Mouse (Mus musculus) telencephalon, adult 2 months (tissue): ENCODE results near the gene Lsg1.

Source experiments
- DNase-seq: peaks from one replicate; pipeline ENCODE4 v3.0.0-alpha.2; 2011; ENCODE audit warnings: low read depth, low spot score

Gene Lsg1

GRCm38 (mm10) chr16:30587494-30588327 is at the start of gene Lsg1:
Gene Lsg1, minus strand, starts transcription at chr16:30587592.
- peak; percentile 98 for DNase-seq

GRCm38 (mm10) chr16:30633906-30634746 is 46.7 kb upstream of the Lsg1 start:
- no peak for DNase-seq

DNA sequence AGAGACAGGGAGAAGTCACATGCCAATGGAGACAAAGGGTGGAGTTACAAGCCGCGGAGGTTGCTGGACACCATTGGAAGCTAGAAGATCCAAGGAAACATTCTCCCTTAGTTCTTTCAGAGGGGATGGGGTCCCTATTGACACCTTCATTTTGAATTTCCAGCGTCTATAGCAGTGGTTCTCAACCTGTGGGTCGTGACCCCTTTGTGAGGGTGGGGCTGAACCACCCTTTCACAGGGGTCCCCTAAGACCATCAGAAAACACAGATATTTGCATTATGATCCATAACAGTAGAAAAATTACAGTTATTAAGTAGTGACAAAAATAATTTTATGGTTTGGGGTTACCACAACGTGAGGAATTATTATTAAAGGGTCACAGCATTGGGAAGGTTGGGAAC is 42.1 kb upstream of the Lsg1 start:
- no peak for DNase-seq

GRCm38 (mm10) chr16:30628401-30628800 is 41.0 kb upstream of the Lsg1 start:
- no peak for DNase-seq

DNA sequence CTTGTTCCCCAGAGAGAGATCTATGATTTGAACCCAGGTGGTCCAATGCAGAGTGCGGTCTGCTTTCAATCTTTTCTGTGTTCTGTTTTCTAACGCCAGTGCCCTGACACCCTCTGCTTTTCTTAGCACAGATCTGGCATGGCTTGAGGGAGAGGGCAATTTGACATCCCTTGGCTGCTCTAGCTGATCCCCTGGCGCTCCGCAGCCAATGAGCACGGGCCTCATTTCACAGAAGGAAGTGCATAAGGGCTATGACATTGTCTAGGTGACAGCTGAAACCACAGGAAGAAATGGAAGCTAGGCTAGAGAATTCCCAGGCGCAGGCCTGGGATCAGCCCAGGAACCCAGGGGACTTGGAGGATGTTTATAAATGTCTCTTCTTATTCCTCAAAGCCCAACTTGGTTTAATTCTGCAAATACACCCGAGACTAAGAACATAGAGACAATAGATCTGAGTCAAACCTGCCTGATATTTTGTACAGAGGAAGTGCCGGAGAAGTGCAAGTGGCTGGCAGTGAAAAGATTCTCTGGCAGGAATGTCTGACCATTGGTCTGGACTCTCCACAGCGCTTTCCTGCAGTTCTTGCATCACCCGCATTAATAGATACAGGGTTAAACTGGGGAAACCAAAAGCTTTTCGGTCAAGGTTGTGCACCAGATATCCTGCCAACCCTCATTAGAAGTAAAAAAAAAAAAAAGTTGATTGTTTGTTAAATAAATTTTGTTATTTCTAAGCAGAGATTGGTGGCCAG is 40.4 kb upstream of the Lsg1 start:
- DNase-seq: no peak

GRCm38 (mm10) chr16:30624640-30625039 is 37.2 kb upstream of the Lsg1 start:
- no peak for DNase-seq

GRCm38 (mm10) chr16:30623645-30624044 is 36.3 kb upstream of the Lsg1 start:
- no peak for DNase-seq

- DNase-seq: no peak
These were observed 28.9 kb upstream of the Lsg1 start for GRCm38 (mm10) chr16:30616281-30616680.

DNA sequence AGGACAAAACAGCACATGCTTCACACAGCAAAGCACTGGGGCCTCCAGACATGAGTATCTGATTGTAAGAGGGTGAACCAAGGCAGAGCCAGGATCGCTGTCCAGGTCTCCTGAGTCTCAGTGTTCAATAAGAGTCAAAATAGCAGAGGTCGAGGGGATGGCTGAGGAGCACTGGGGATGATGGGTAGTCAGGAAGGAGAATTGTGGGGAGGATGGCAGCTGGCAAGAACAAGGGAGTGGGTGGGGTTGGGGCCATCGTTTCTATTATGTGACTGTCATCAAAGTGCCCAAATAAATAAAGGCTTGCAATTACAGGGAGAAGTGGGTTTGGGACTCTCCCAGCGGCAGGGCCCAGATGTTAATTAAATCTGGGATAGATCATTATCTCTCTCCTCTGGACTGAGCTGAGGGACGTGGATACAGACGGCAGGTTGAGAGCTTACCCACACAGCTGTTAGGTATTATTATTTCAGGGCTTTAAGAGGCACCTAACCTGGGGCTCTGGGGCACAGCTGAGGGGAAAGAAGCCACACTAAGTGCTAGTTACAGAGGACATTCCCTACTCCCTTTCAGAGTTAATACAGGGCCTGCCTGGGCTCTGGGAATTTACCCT is 27.4 kb upstream of the Lsg1 start:
- DNase-seq: no peak

- DNase-seq: no peak
These were observed 26.7 kb upstream of the Lsg1 start for GRCm38 (mm10) chr16:30614122-30614521.

DNA sequence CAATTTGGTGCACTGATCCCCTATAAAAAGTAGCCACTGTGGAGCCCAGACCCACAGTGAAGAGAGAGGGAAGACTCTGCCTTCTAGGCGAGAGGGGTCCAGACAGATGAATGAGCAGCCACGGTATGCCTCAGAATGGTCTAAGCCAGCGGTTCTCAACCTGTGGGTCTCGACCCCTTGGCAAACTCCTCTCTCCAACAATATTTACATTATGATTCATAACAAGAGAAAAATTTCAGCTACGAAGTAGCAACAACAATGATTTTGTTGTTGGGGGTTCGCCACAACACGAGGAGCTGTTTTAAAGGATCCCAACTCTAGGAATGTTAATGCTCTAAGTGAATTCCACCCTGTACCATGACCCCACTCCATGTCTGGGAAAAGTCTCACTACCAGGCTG is 25.7 kb upstream of the Lsg1 start:
- DNase-seq: no peak

DNA sequence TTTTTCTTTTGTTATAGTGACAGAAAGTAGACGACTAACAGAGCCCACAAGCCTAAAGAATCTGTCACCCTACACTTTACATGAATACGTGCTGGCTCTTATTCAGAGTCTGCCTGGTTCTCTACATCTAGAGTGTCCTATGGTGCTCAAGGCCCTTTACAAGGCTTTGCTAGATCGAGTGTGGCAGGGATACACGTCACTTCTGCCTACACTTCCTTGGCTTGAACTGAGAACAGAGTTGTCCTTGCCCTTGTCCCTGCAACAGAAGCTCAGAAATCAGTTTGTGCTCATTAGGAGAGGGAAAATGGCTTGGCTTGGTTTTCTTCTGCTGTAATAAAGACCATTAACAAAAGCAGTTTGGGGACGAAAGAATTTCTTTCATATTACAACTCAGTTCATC is 23.9 kb upstream of the Lsg1 start:
- no peak for DNase-seq

DNA sequence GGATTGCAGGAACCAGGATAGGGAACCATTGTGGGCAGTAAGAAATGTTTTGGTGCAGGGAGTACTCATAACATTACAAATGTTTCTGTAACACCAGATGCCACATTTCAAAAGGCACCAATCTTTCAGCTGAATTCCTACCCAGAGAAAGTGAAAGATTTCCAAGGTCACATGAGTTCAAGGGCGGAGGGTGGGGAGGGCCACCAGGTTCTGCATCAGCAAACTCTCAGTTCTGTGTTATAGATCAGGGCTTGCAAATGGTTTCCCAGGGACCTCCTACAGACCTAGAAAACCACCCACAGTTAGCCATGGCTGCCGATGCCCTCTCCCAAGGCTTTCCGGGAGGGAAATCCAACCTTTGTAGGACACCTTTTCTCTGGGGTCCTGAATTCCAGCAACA is 20.5 kb upstream of the Lsg1 start:
- no peak for DNase-seq

- DNase-seq: no peak
These were observed 18.1 kb upstream of the Lsg1 start for GRCm38 (mm10) chr16:30605528-30605927.

GRCm38 (mm10) chr16:30604807-30605137 is 17.4 kb upstream of the Lsg1 start:
- DNase-seq: no peak

DNA sequence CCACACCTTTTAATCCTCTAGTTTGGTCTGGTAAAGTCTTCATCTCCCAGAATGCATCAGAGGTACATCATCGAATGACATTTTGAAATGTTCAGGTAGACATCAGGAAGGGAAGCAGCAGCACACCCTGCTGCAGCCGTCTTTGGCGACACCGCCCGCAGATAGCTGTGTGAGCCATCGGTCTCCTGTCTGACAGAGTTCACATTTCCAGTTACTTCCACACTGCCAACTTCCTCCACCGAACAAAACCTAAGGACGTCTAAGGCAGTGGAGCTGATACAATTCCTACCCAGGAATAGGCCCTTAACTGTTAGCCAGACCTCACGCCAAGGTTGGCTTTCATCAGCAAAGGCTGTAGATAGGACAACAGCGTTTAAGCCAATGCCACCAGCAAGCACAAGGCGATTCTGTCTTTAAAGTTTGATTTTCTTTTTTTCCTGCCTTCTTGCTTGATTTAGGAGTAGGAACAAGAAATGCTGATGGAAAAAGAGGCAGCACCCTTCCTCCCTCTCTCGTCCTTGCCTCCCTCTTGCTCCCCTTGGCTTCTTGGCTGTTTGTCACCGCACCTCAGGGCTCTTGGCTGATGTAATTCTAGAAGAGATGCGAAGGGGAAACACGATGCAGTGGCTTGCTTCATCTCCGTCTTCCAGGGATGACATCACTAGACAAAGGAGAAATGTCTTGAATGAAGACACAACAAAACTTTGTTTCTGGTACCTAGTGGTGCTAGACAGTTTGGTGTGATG is 16.8 kb upstream of the Lsg1 start:
- DNase-seq: no peak

DNA sequence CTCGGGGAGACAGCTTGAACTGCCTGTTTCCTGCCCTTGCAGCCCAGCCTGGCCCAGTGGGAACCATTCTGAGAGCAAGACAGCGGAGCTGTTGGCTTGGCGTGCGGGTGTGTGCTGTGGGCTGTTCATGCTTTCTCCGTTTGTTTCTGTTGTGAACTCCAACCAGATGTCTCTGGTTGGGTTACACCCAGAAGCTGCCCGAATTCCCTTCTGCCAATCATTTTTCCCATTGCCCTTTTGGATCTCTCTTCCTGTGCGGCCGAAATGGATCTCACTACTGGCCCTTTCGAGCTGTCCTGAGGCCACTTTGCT is 16.1 kb upstream of the Lsg1 start:
- no peak for DNase-seq

DNA sequence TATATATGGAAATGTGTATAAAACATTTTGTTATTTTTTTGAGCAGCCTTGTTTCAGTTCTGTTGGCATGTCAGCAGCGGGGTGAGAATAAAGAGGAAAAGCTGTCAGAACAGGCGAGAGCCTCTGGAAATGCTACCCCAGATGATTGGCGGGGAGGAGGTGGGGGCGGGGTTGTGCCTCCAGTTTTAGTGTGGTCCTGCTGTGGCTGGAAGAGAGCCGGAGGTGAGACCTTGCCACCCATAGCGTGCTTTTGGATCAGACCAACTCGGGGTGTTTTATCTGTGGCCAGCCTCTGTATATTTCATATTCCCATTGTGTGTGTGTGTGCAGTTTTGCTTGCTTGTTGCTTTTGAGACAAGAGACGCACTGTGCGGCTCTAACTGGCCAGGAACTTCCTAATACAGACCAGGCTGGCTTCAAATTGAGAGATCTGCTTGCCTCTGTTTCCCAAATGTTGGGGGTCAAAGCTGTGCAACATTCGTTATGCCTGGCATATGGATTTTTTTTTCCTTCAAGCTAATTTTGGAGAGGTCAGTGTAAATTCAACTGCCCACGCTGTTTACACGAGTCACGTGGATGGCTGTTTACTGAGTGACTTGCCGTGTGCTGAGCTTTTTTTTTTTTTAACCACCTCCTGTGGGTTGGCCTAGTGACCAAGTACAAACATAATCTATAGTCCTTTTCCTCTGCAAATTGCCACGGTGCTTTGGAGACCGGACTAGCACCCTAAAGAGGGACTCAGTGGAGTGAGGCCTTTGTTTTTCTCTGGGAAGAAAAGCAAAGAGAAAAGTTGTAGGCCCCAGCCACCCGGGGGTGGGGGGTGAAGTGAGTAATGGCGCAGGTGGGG is 15.5 kb upstream of the Lsg1 start:
- no peak for DNase-seq

DNA sequence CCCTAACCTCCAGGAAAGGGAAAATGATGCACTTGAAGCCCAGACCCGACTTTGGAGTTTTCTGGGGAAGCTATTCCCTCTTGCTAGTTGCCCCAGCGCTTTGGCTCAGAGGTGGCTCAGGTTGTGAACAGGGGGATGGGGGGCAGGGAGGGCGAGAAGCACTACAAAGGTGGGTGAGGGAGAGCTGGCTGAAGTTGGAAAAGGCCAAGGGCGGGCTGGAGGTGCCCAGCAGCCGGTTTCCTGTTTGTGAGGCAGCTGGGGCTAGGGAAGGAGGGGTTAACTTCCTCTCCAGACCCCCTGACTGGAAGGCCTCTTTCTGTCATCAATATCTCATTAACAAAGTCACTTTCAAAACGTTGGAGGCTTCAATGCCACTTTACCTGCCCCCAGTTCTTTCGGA is 14.6 kb upstream of the Lsg1 start:
- DNase-seq: no peak

DNA sequence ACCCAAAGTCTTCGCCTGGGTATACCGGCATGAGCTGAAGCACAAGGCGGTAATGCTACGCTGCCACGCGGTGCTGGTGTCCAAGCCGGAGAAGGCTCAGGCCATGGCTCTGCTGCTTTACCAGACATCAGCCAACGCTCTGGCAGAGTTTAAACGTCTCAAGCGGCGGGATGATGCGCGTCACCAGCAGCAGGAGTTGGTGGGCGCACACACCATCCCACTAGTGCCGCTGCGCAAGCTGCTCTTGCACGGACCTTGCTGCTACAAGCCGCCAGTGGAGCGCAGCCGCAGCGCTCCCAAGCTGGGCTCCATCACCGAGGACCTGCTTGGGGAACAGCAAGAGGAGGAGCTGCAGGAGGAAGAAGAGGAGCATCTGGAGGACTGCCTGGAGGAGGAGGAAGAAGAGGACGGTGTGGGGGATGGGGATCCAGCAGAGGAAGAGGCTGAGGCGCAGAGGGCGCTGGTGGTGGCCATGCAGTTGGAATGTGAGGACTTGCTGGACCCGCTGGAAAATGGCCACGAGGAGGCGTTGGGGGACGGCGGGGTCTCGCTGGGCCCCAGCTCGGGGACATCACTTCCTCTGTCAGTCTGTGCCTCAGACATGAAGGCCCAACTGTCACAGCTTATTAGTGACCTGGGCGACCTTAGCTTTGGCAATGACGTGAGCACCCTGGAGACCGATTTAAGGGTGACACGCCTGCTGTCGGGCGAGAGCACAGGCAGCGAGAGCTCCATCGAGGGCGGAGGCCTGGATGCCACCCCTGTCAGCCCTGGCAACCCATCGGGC is 13.8 kb upstream of the Lsg1 start:
- no peak for DNase-seq
